Comparison of ENCODE assay signal across 8 mouse cellular contexts in genomic region chr17:56010681-56011080, GRCm38 (mm10). TPM values are rescaled to one million over a fixed set of nuclear protein-coding genes. Genes with fewer than 3 reads are reported as not detected.
DNase-seq lines count a peak whose midpoint lies in the region; ATAC-seq lines count a peak whose summit lies in the region.

No protein-coding gene starts in this region.

- peak overlapping the region; percentile 98 for H3K4me2 ChIP-seq in embryonic facial prominence, embryonic 13.5 days
- H3K4me2 ChIP-seq in heart, embryonic 15.5 days, result peak overlapping the region; percentile 92; the same call in 1 of the 2 replicates
- peak overlapping the region; percentile 99 for H3K4me2 ChIP-seq in lung, embryonic 16.5 days (ENCODE audit: low read depth, low read length)

- H3K9ac ChIP-seq in embryonic facial prominence, embryonic 13.5 days, result peak overlapping the region; percentile 87
- no peak overlapping the region for H3K9ac ChIP-seq in heart, embryonic 15.5 days
- peak overlapping the region; percentile 82; the same call in 1 of the 2 replicates for H3K9ac ChIP-seq in lung, embryonic 16.5 days (ENCODE audit: low read length)

- peak overlapping the region; percentile 86 for H3K4me3 ChIP-seq in embryonic facial prominence, embryonic 13.5 days
- 0 out of 2 replicates have a peak overlapping the region, but pooled peaks have one; percentile 84 for H3K4me3 ChIP-seq in heart, embryonic 15.5 days
- peak overlapping the region; percentile 84; the same call in 1 of the 2 replicates for H3K4me3 ChIP-seq in lung, embryonic 16.5 days (ENCODE audit: low read length)

- no peaks in the 10 kb centered on the region for H3K9me3 ChIP-seq in embryonic facial prominence, embryonic 13.5 days
- no peaks in the 10 kb centered on the region for H3K9me3 ChIP-seq in heart, embryonic 15.5 days (replicated peaks)
- peaks cover 2% of the 10 kb centered on the region; the same call in 1 of the 2 replicates for H3K9me3 ChIP-seq in lung, embryonic 16.5 days (ENCODE audit: control insufficient read depth, low read length)

- H3K27me3 ChIP-seq in embryonic facial prominence, embryonic 13.5 days, result no peaks in the 10 kb centered on the region
- no peaks in the 10 kb centered on the region for H3K27me3 ChIP-seq in heart, embryonic 15.5 days
- H3K27me3 ChIP-seq in lung, embryonic 16.5 days (ENCODE audit: control insufficient read depth, insufficient read depth, low read depth, low read length), result no peaks in the 10 kb centered on the region

- H3K27ac ChIP-seq in embryonic facial prominence, embryonic 13.5 days, result peak overlapping the region; percentile 98; the same call in 1 of the 2 replicates
- H3K27ac ChIP-seq in heart, embryonic 15.5 days, result no peak overlapping the region
- H3K27ac ChIP-seq in lung, embryonic 16.5 days (ENCODE audit: low read length), result no peak overlapping the region

- peaks cover 25% of the 10 kb centered on the region for H3K4me1 ChIP-seq in embryonic facial prominence, embryonic 13.5 days
- peaks cover 26% of the 10 kb centered on the region for H3K4me1 ChIP-seq in heart, embryonic 15.5 days (replicated peaks)
- H3K4me1 ChIP-seq in lung, embryonic 16.5 days (replicated peaks; ENCODE audit: control insufficient read depth, insufficient read depth, low read length), result peaks cover 16% of the 10 kb centered on the region

- no peak for ATAC-seq in embryonic facial prominence, embryonic 13.5 days (ENCODE audit: insufficient number of reproducible peaks, insufficient read depth, low FRiP score, low TSS enrichment, low read depth)
- no peak for ATAC-seq in heart, embryonic 15.5 days (replicated peaks; ENCODE audit: insufficient number of reproducible peaks, insufficient read depth, low FRiP score, low read depth)
- no peak for ATAC-seq in lung, embryonic 16.5 days (ENCODE audit: low read depth)
- ATAC-seq in neutrophil, adult 5-6 weeks (ENCODE audit: extremely low read depth, insufficient number of reproducible peaks, low FRiP score, poor library complexity, severe bottlenecking), result peak; percentile 43

- DNase-seq in CD4-positive helper T cell, adult 2 months (ENCODE audit: low read depth, low spot score), result peak; percentile 67
- DNase-seq in adrenal gland, postnatal 25 days, result peak; percentile 89
- DNase-seq in kidney, postnatal 25 days, result peak; percentile 78 to 84
- DNase-seq in thymus, postnatal 4 days, result peak; percentile 93

- WGBS in embryonic facial prominence, embryonic 13.5 days, result 12% methylated on average over 9 of the region's 9 CpGs
- 9% methylated on average over 9 of the region's 9 CpGs for WGBS in heart, embryonic 15.5 days
- 15% methylated on average over 9 of the region's 9 CpGs for WGBS in lung, embryonic 16.5 days

- peaks cover 49% of the 10 kb centered on the region for H3K36me3 ChIP-seq in embryonic facial prominence, embryonic 13.5 days
- peaks cover 31% of the 10 kb centered on the region for H3K36me3 ChIP-seq in heart, embryonic 15.5 days
- peaks cover 30% of the 10 kb centered on the region for H3K36me3 ChIP-seq in lung, embryonic 16.5 days (ENCODE audit: control insufficient read depth, insufficient read depth, low read length)

RNA-seq across cellular contexts. Expression of gene Mpnd, which starts 5.2 kb away (rescaled TPM):
- total RNA-seq in adrenal gland, postnatal 25 days (2021), result 119 and 129 TPM in 2 replicates
- polyA plus RNA-seq in embryonic facial prominence, embryonic 13.5 days (2015; fragmentation: Nextera tagmentation; extraction: Ambion mirVana), result 132 and 134 TPM in 2 replicates
- 61.1 and 81.1 TPM in 2 replicates for polyA plus RNA-seq in heart, embryonic 15.5 days (2015; fragmentation: Nextera tagmentation; extraction: Ambion mirVana)
- polyA plus RNA-seq in lung, embryonic 16.5 days (2015; fragmentation: Nextera tagmentation; extraction: Ambion mirVana), result 80.1 and 86.2 TPM in 2 replicates
- total RNA-seq in neutrophil, adult 5-6 weeks (2017), result 64.9 and 86.9 TPM in 2 replicates

RNA-seq across cellular contexts. Expression of gene Stap2, which starts 5.3 kb away (rescaled TPM):
- 7.7 and 8.3 TPM in 2 replicates for total RNA-seq in adrenal gland, postnatal 25 days (2021)
- polyA plus RNA-seq in embryonic facial prominence, embryonic 13.5 days (2015; fragmentation: Nextera tagmentation; extraction: Ambion mirVana), result 10.2 TPM in 2 replicates
- 13.7 and 17.2 TPM in 2 replicates for polyA plus RNA-seq in heart, embryonic 15.5 days (2015; fragmentation: Nextera tagmentation; extraction: Ambion mirVana)
- 25.4 and 27.9 TPM in 2 replicates for polyA plus RNA-seq in lung, embryonic 16.5 days (2015; fragmentation: Nextera tagmentation; extraction: Ambion mirVana)
- total RNA-seq in neutrophil, adult 5-6 weeks (2017), result 1.6 TPM in 1 of 2 replicates, not detected in the other

RNA-seq across cellular contexts. Expression of gene Fsd1, which starts 24.4 kb away (rescaled TPM):
- total RNA-seq in adrenal gland, postnatal 25 days (2021), result 1.5 and 2.2 TPM in 2 replicates
- 31.9 and 40.5 TPM in 2 replicates for polyA plus RNA-seq in embryonic facial prominence, embryonic 13.5 days (2015; fragmentation: Nextera tagmentation; extraction: Ambion mirVana)
- 2.6 and 5.0 TPM in 2 replicates for polyA plus RNA-seq in heart, embryonic 15.5 days (2015; fragmentation: Nextera tagmentation; extraction: Ambion mirVana)
- polyA plus RNA-seq in lung, embryonic 16.5 days (2015; fragmentation: Nextera tagmentation; extraction: Ambion mirVana), result 4.5 and 6.8 TPM in 2 replicates
- not detected in 2 replicates for total RNA-seq in neutrophil, adult 5-6 weeks (2017)

RNA-seq across cellular contexts. Expression of gene Sh3gl1, which starts 25.8 kb away (rescaled TPM):
- 51.5 and 57.1 TPM in 2 replicates for total RNA-seq in adrenal gland, postnatal 25 days (2021)
- 175 and 185 TPM in 2 replicates for polyA plus RNA-seq in embryonic facial prominence, embryonic 13.5 days (2015; fragmentation: Nextera tagmentation; extraction: Ambion mirVana)
- polyA plus RNA-seq in heart, embryonic 15.5 days (2015; fragmentation: Nextera tagmentation; extraction: Ambion mirVana), result 67.0 and 93.4 TPM in 2 replicates
- polyA plus RNA-seq in lung, embryonic 16.5 days (2015; fragmentation: Nextera tagmentation; extraction: Ambion mirVana), result 158 and 166 TPM in 2 replicates
- 44.8 and 48.6 TPM in 2 replicates for total RNA-seq in neutrophil, adult 5-6 weeks (2017)

RNA-seq across cellular contexts. Expression of gene Chaf1a, which starts 29.6 kb away (rescaled TPM):
- total RNA-seq in adrenal gland, postnatal 25 days (2021), result 8.2 and 9.8 TPM in 2 replicates
- 25.8 and 34.8 TPM in 2 replicates for polyA plus RNA-seq in embryonic facial prominence, embryonic 13.5 days (2015; fragmentation: Nextera tagmentation; extraction: Ambion mirVana)
- 10.1 and 15.0 TPM in 2 replicates for polyA plus RNA-seq in heart, embryonic 15.5 days (2015; fragmentation: Nextera tagmentation; extraction: Ambion mirVana)
- 23.8 and 24.0 TPM in 2 replicates for polyA plus RNA-seq in lung, embryonic 16.5 days (2015; fragmentation: Nextera tagmentation; extraction: Ambion mirVana)
- 1.4 TPM in 2 replicates for total RNA-seq in neutrophil, adult 5-6 weeks (2017)
